Mouse (Mus musculus): ENCODE data around the gene Immp2l. TPM values are rescaled to one million over a fixed set of nuclear protein-coding genes. Genes with fewer than 3 reads are reported as not detected.

The Immp2l gene
- total and polyA plus RNA-seq, 3 experiments = 20.1 to 30.3 (median 23.1) TPM

GRCm38 (mm10) chr12:41054006-41054791 lies 30.3 kb downstream of the Immp2l start:
- Histone ChIP-seq H3K4me1 (ENCODE audit: control insufficient read depth, insufficient read depth, low read length) (no peaks in the 10 kb centered on the region), H3K36me3 (ENCODE audit: control insufficient read depth, insufficient read depth, low read length) (no peaks in the 10 kb centered on the region), H3K79me2 (replicated peaks; ENCODE audit: control insufficient read depth, insufficient read depth, low read length) (no peaks in the 10 kb centered on the region), H3K4me3 (no peak overlapping the region), H3K27me3 (ENCODE audit: control insufficient read depth, insufficient read depth, low read length) (no peaks in the 10 kb centered on the region), H3K9ac (ENCODE audit: low read depth, low read length) (no peak overlapping the region), H3K27ac (no peak overlapping the region)
- intact Hi-C loops (cut with DNase I) = no loop called here
- TF ChIP-seq CTCF (IDR thresholded peaks at IDR 0.05) (no peak), EP300 (IDR thresholded peaks at IDR 0.05; ENCODE audit: insufficient read depth, low read depth, low read length) (no peak), POLR2A (IDR thresholded peaks at IDR 0.05; ENCODE audit: insufficient read depth, low read depth, low read length) (no peak)
- WGBS = 81% methylated on average over 11 of the region's 11 CpGs
- no peak for DNase-seq

GRCm38 (mm10) chr12:41055941-41056340 lies 32.1 kb downstream of the Immp2l start:
- H3K4me1 ChIP-seq (ENCODE audit: control insufficient read depth, insufficient read depth, low read length) = no peaks in the 10 kb centered on the region
- TF ChIP-seq POLR2A (IDR thresholded peaks at IDR 0.05; ENCODE audit: insufficient read depth, low read depth, low read length) (no peak), CTCF (IDR thresholded peaks at IDR 0.05) (no peak), EP300 (IDR thresholded peaks at IDR 0.05; ENCODE audit: insufficient read depth, low read depth, low read length) (no peak)
- H3K4me3 ChIP-seq = no peak overlapping the region
- H3K79me2 ChIP-seq (replicated peaks; ENCODE audit: control insufficient read depth, insufficient read depth, low read length) = no peaks in the 10 kb centered on the region
- DNase-seq = no peak
- H3K36me3 ChIP-seq (ENCODE audit: control insufficient read depth, insufficient read depth, low read length) = no peaks in the 10 kb centered on the region
- no peak overlapping the region for H3K27ac ChIP-seq
- H3K9ac ChIP-seq (ENCODE audit: low read depth, low read length) = no peak overlapping the region
- intact Hi-C loops (cut with DNase I) = no loop called here
- no peaks in the 10 kb centered on the region for H3K27me3 ChIP-seq (ENCODE audit: control insufficient read depth, insufficient read depth, low read length)

GRCm38 (mm10) chr12:41063281-41063680 lies 39.4 kb downstream of the Immp2l start:
- no peak overlapping the region for H3K9ac ChIP-seq (ENCODE audit: low read depth, low read length)
- H3K4me1 ChIP-seq (ENCODE audit: control insufficient read depth, insufficient read depth, low read length) = no peaks in the 10 kb centered on the region
- no peak overlapping the region for H3K27ac ChIP-seq
- no peaks in the 10 kb centered on the region for H3K36me3 ChIP-seq (ENCODE audit: control insufficient read depth, insufficient read depth, low read length)
- no peak for DNase-seq
- intact Hi-C loops (cut with DNase I) = no loop called here
- H3K79me2 ChIP-seq (replicated peaks; ENCODE audit: control insufficient read depth, insufficient read depth, low read length) = no peaks in the 10 kb centered on the region
- no peak overlapping the region for H3K4me3 ChIP-seq
- WGBS = 38% methylated on average over 3 of the region's 3 CpGs
- no peak for TF ChIP-seq POLR2A (IDR thresholded peaks at IDR 0.05; ENCODE audit: insufficient read depth, low read depth, low read length)
- no peak for TF ChIP-seq EP300 (IDR thresholded peaks at IDR 0.05; ENCODE audit: insufficient read depth, low read depth, low read length)
- TF ChIP-seq CTCF (IDR thresholded peaks at IDR 0.05) = no peak
- no peaks in the 10 kb centered on the region for H3K27me3 ChIP-seq (ENCODE audit: control insufficient read depth, insufficient read depth, low read length)

DNA sequence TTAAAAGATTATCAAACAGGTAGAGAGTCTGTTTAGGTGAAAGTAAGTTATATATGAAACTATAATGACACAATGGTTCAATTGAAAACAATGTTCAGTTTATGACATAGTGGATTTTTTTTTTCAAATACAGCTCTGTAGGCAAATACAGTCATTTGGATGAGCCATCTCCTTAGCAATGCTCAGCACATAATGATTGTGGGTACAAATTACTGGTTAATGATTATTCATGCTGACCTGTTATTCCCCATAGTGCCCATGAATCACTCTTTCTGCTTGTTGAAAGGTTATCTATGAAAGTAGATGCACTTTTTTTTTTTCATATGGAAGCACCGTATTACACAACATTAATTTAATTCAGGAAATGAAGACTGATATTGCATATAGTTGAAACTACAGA lies 58.0 kb downstream of the Immp2l start:
- DNase-seq = no peak
- intact Hi-C loops (cut with DNase I) = no loop called here
- Histone ChIP-seq H3K27ac (no peak overlapping the region), H3K4me1 (ENCODE audit: control insufficient read depth, insufficient read depth, low read length) (no peaks in the 10 kb centered on the region; the same call in 1 of the 2 replicates), H3K27me3 (ENCODE audit: control insufficient read depth, insufficient read depth, low read length) (no peaks in the 10 kb centered on the region), H3K79me2 (replicated peaks; ENCODE audit: control insufficient read depth, insufficient read depth, low read length) (no peaks in the 10 kb centered on the region), H3K4me3 (no peak overlapping the region), H3K9ac (ENCODE audit: low read depth, low read length) (no peak overlapping the region), H3K36me3 (ENCODE audit: control insufficient read depth, insufficient read depth, low read length) (no peaks in the 10 kb centered on the region)
- no peak for TF ChIP-seq CTCF (IDR thresholded peaks at IDR 0.05)
- no peak for TF ChIP-seq EP300 (IDR thresholded peaks at IDR 0.05; ENCODE audit: insufficient read depth, low read depth, low read length)
- TF ChIP-seq POLR2A (IDR thresholded peaks at IDR 0.05; ENCODE audit: insufficient read depth, low read depth, low read length) = no peak
- 89% methylated on average over 1 of the region's 1 CpGs for WGBS

DNA sequence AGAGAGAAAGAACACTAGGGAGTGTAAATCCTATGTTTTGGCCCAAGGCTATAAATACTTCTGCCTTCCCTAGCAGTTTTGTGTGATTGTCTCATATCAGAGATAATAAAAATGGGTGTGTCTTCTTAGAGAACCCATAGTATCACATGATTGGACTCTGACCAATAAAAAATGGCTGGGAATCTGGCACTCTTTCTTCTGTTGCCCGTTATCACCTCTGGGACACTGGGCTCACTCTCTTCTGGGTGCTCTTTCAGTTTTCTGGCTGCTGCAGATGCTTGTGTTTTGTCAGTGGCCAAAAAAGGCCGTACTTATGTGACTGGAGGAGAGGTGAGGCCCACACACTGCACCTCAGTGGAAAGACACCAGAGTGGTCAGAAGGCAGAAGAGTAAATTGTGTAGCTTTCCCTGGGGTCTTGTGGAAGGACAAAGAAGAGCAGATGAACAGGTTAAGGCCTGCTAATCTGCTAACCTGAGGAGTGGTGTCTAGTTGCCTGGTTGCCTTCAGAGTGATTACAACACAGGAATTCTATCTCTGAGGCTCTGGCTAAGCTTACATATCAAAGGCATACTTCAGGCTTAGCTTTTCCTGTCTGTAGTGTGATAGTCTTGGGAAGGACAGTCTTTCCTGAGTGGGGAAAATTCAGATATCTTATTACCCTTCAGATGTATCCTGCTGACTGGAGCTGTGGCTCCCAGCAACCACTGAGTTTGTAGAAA lies 60.6 kb downstream of the Immp2l start:
- DNase-seq = no peak
- intact Hi-C loops (cut with DNase I) = no loop called here
- H3K4me3 ChIP-seq = no peak overlapping the region
- no peak for TF ChIP-seq CTCF (IDR thresholded peaks at IDR 0.05)
- no peak for TF ChIP-seq EP300 (IDR thresholded peaks at IDR 0.05; ENCODE audit: insufficient read depth, low read depth, low read length)
- TF ChIP-seq POLR2A (IDR thresholded peaks at IDR 0.05; ENCODE audit: insufficient read depth, low read depth, low read length) = no peak
- no peak overlapping the region for H3K9ac ChIP-seq (ENCODE audit: low read depth, low read length)
- H3K27ac ChIP-seq = no peak overlapping the region
- H3K79me2 ChIP-seq (replicated peaks; ENCODE audit: control insufficient read depth, insufficient read depth, low read length) = no peaks in the 10 kb centered on the region
- no peaks in the 10 kb centered on the region for H3K36me3 ChIP-seq (ENCODE audit: control insufficient read depth, insufficient read depth, low read length)
- no peaks in the 10 kb centered on the region; the same call in 1 of the 2 replicates for H3K4me1 ChIP-seq (ENCODE audit: control insufficient read depth, insufficient read depth, low read length)
- WGBS = 62% methylated on average over 2 of the region's 2 CpGs
- no peaks in the 10 kb centered on the region for H3K27me3 ChIP-seq (ENCODE audit: control insufficient read depth, insufficient read depth, low read length)

DNA sequence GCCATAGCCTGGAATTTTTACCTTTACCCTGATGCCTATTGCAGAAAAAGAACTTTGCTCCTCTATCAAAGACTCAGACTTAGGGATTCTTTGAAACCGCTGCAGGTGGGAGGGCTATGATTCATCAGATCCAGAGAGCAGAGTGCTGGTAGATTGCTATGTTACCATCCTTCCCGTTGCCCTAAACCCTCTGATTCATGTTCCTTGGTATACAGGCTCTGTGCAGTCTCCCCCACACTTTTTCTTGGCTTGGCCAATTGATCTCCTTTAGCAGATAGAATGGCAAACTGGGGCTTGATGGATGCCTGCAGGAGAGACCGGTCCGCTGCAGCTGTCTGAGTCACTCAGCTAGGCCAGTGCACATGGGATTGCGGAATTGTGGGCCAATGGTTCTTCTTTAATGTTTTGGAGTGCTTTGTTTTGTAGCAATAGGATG lies 66.1 kb downstream of the Immp2l start:
- DNase-seq = no peak
- Histone ChIP-seq H3K79me2 (replicated peaks; ENCODE audit: control insufficient read depth, insufficient read depth, low read length) (no peaks in the 10 kb centered on the region), H3K27me3 (ENCODE audit: control insufficient read depth, insufficient read depth, low read length) (no peaks in the 10 kb centered on the region), H3K4me3 (no peak overlapping the region), H3K36me3 (ENCODE audit: control insufficient read depth, insufficient read depth, low read length) (no peaks in the 10 kb centered on the region), H3K4me1 (ENCODE audit: control insufficient read depth, insufficient read depth, low read length) (no peaks in the 10 kb centered on the region), H3K9ac (ENCODE audit: low read depth, low read length) (no peak overlapping the region), H3K27ac (no peak overlapping the region)
- 93% methylated on average over 5 of the region's 5 CpGs for WGBS
- intact Hi-C loops (cut with DNase I) = no loop called here
- TF ChIP-seq POLR2A (IDR thresholded peaks at IDR 0.05; ENCODE audit: insufficient read depth, low read depth, low read length) = no peak
- TF ChIP-seq EP300 (IDR thresholded peaks at IDR 0.05; ENCODE audit: insufficient read depth, low read depth, low read length) = no peak
- TF ChIP-seq CTCF (IDR thresholded peaks at IDR 0.05) = no peak

Measured in heart, adult 2 months (tissue).